Mouse (Mus musculus) forebrain, embryonic 13.5 days (tissue): ENCODE measurements at regions not wholly inside any gene's neighbourhood (a gene's known extent, or its start where the extent isn't known, plus 50 kb on each side); places are given as distances from the start of the nearest gene placed in this dataset.

Source experiments
- ATAC-seq: fragments of 200-750 bp; cut with Nextera tagmentation; 2 replicates; pipeline ENCODE4 v1.8.0; 2017
- H3K27ac ChIP-seq: fragments of 300-500 bp; sonication (generic); 2 replicates; pipeline ENCODE4 v1.5.1; 2015; ENCODE audit warnings: inconsistent platforms, mild to moderate bottlenecking, moderate library complexity
- H3K27me3 ChIP-seq: fragments of 300-500 bp; sonication (generic); 2 replicates; pipeline ENCODE4 v1.6.1; 2015; ENCODE audit warnings: mild to moderate bottlenecking, inconsistent platforms
- H3K36me3 ChIP-seq: fragments of 300-500 bp; sonication (generic); 2 replicates; pipeline ENCODE4 v1.6.1; 2015; ENCODE audit warnings: mild to moderate bottlenecking, inconsistent platforms; ENCODE audit not compliant: poor library complexity, severe bottlenecking
- H3K4me1 ChIP-seq: fragments of 300-500 bp; sonication (generic); 2 replicates; pipeline ENCODE4 v1.6.1; 2015; ENCODE audit warnings: inconsistent platforms
- H3K4me2 ChIP-seq: fragments of 300-500 bp; sonication (generic); 2 replicates; pipeline ENCODE4 v1.6.1; 2015; ENCODE audit warnings: inconsistent platforms, mild to moderate bottlenecking, moderate library complexity
- H3K4me3 ChIP-seq: fragments of 300-500 bp; sonication (generic); 2 replicates; pipeline ENCODE4 v1.5.1; 2015; ENCODE audit warnings: mild to moderate bottlenecking, inconsistent platforms
- H3K9ac ChIP-seq: fragments of 300-500 bp; sonication (generic); 2 replicates; pipeline ENCODE4 v1.6.1; 2015; ENCODE audit warnings: mild to moderate bottlenecking, inconsistent platforms
- H3K9me3 ChIP-seq: fragments of 300-500 bp; sonication (generic); replicated peaks from 2 replicates; pipeline ENCODE4 v1.6.1; 2016; ENCODE audit warnings: inconsistent platforms
- WGBS: fragments of 180-500 bp; shearing (Covaris S2); methylation state at CpG from one replicate; pipeline ENCODE4 v1.1.7; 2015; 5-methylcytosine and 5-hydroxymethylcytosine counted together

- no peaks in the 10 kb centered on the region for H3K9me3 ChIP-seq
- no peak for ATAC-seq
- H3K4me2 ChIP-seq, result no peak overlapping the region
- WGBS, result 92% methylated on average over 1 of the region's 1 CpGs
- no peaks in the 10 kb centered on the region for H3K36me3 ChIP-seq
- H3K27me3 ChIP-seq, result no peaks in the 10 kb centered on the region
- no peak overlapping the region for H3K4me3 ChIP-seq
- no peak overlapping the region for H3K27ac ChIP-seq
- H3K4me1 ChIP-seq, result 0 out of 2 replicates have a peak, but pooled peaks cover 3% of the 10 kb centered on the region
- no peak overlapping the region for H3K9ac ChIP-seq
These were observed 199.1 kb upstream of the Aldoart1 start for GRCm38 (mm10) chr4:73051511-73051910.

DNA sequence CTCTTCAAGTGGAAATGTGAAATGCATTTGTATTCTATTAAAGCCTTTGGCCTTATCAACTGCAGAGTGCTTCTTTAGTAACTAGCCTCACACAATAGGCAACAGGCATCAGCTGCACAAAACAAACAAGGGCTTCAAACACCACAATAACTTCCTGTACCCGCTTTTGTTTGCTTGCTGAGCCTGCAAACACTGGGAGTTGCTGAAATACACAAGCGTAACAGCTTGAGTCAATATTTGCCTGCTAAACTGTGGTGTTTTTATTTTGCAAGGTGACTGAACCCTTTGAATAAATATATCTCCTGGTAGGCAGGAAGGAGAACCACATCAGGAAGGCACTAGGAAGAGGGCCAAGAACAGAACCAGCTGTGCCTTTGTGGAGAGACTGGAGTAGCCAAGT is 195.4 kb upstream of the Aldoart1 start:
- Histone ChIP-seq H3K27me3 (no peaks in the 10 kb centered on the region), H3K9ac (no peak overlapping the region), H3K4me2 (no peak overlapping the region), H3K27ac (no peak overlapping the region), H3K36me3 (no peaks in the 10 kb centered on the region), H3K4me3 (no peak overlapping the region), H3K4me1 (0 out of 2 replicates have a peak, but pooled peaks cover 3% of the 10 kb centered on the region), H3K9me3 (no peaks in the 10 kb centered on the region)
- 42% methylated on average over 2 of the region's 2 CpGs for WGBS
- no peak for ATAC-seq

DNA sequence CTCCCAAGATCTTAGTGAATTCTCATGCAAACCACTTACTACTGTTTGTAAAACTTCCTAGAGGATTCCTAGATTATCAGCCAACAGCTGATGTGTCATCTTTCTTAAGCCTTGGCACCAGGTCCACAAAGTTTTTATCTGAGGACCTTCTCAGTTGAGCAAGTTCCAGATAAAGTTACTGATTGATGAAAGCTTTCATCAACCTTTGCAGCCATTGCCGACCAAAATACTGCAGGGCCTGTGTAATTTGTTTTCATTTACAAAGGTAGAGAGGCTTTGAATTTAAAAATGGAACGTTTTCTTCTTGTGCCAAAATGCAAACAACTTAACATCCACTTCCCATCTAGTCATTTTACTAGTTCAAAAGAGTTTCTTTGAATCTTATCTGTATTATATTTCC is 191.9 kb upstream of the Aldoart1 start:
- no peak overlapping the region for H3K4me3 ChIP-seq
- H3K4me1 ChIP-seq, result 0 out of 2 replicates have a peak, but pooled peaks cover 3% of the 10 kb centered on the region
- H3K9ac ChIP-seq, result no peak overlapping the region
- no peak for ATAC-seq
- H3K27me3 ChIP-seq, result no peaks in the 10 kb centered on the region
- no peaks in the 10 kb centered on the region for H3K9me3 ChIP-seq
- 35% methylated on average over 2 of the region's 2 CpGs for WGBS
- H3K4me2 ChIP-seq, result no peak overlapping the region
- H3K27ac ChIP-seq, result no peak overlapping the region
- H3K36me3 ChIP-seq, result no peaks in the 10 kb centered on the region

GRCm38 (mm10) chr4:73042672-73043071 is 190.2 kb upstream of the Aldoart1 start:
- ATAC-seq, result peak; percentile 36; the same call in 1 of the 2 replicates
- H3K4me3 ChIP-seq, result no peak overlapping the region
- H3K36me3 ChIP-seq, result no peaks in the 10 kb centered on the region
- WGBS, result 16% methylated on average over 2 of the region's 2 CpGs
- H3K9ac ChIP-seq, result no peak overlapping the region
- H3K4me2 ChIP-seq, result no peak overlapping the region
- H3K27ac ChIP-seq, result no peak overlapping the region
- no peaks in the 10 kb centered on the region for H3K27me3 ChIP-seq
- no peaks in the 10 kb centered on the region for H3K4me1 ChIP-seq
- H3K9me3 ChIP-seq, result no peaks in the 10 kb centered on the region

DNA sequence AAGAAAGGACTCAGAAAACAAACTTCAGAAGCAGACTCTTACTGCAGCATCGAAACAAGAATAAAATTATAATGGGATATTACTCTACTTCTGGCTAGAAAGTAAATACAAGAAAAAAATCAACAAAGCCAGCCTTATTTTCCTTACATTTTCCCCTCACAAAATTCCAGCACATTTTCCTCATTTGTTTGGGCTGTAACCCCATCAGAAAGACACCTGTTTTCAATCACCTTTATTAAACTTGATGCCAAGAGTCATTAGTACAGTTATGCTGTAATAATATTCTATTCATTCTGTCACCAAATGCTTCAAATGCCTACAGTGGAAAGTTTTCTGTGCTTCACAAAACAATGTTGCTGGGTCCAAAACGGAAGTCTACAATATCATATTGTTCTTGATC is 189.1 kb upstream of the Aldoart1 start:
- no peak overlapping the region for H3K4me2 ChIP-seq
- no peak overlapping the region for H3K9ac ChIP-seq
- no peaks in the 10 kb centered on the region for H3K36me3 ChIP-seq
- H3K4me3 ChIP-seq, result no peak overlapping the region
- no peaks in the 10 kb centered on the region for H3K4me1 ChIP-seq
- ATAC-seq, result no peak
- WGBS, result 88% methylated on average over 2 of the region's 2 CpGs
- H3K9me3 ChIP-seq, result no peaks in the 10 kb centered on the region
- H3K27me3 ChIP-seq, result no peaks in the 10 kb centered on the region
- H3K27ac ChIP-seq, result no peak overlapping the region

- Histone ChIP-seq H3K4me2 (no peak overlapping the region), H3K27ac (no peak overlapping the region), H3K9ac (no peak overlapping the region), H3K4me3 (no peak overlapping the region), H3K36me3 (no peaks in the 10 kb centered on the region), H3K4me1 (no peaks in the 10 kb centered on the region), H3K9me3 (no peaks in the 10 kb centered on the region), H3K27me3 (no peaks in the 10 kb centered on the region)
- 78% methylated on average over 1 of the region's 1 CpGs for WGBS
- no peak for ATAC-seq
These were observed 145.3 kb upstream of the Aldoart1 start for GRCm38 (mm10) chr4:72997686-72998085.

DNA sequence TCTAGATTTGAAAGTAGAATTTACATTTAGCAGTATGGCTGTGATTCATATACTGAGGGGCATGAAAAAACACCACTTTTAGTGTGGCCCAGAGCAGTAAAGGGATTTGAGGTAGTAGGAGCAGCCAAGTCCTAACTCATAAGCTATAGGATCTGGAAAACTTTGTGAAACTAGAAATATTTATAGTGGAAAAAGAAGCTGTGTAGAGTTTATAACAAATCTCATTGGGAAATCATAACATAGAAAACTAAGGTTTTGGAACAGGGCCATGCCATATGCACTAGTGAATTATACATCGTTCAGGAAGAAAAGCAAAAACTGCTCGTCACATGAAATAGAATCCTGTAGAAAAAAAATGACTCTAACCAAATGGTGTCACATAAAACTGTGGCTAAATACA is 143.7 kb upstream of the Aldoart1 start:
- Histone ChIP-seq H3K4me3 (no peak overlapping the region), H3K36me3 (no peaks in the 10 kb centered on the region), H3K9me3 (no peaks in the 10 kb centered on the region), H3K4me2 (no peak overlapping the region), H3K27me3 (no peaks in the 10 kb centered on the region), H3K27ac (no peak overlapping the region), H3K9ac (no peak overlapping the region), H3K4me1 (no peaks in the 10 kb centered on the region)
- peak; percentile 33; the same call in 1 of the 2 replicates for ATAC-seq
- WGBS, result 82% methylated on average over 2 of the region's 2 CpGs

GRCm38 (mm10) chr4:72946369-72946981 is 94.0 kb upstream of the Aldoart1 start:
- 84% methylated on average over 7 of the region's 7 CpGs for WGBS
- no peaks in the 10 kb centered on the region for H3K36me3 ChIP-seq

GRCm38 (mm10) chr4:72923396-72923795 is 71.0 kb upstream of the Aldoart1 start:
- 53% methylated on average over 3 of the region's 3 CpGs for WGBS
- H3K4me2 ChIP-seq, result no peak overlapping the region
- H3K4me3 ChIP-seq, result no peak overlapping the region
- 0 out of 2 replicates have a peak, but pooled peaks cover 5% of the 10 kb centered on the region for H3K4me1 ChIP-seq
- no peak overlapping the region for H3K9ac ChIP-seq
- no peaks in the 10 kb centered on the region for H3K27me3 ChIP-seq
- ATAC-seq, result no peak
- no peak overlapping the region for H3K27ac ChIP-seq
- H3K9me3 ChIP-seq, result no peaks in the 10 kb centered on the region
- H3K36me3 ChIP-seq, result no peaks in the 10 kb centered on the region

More at GRCm38 (mm10) chr4:72946369-72946981, 94.0 kb upstream of the Aldoart1 start:
- Histone ChIP-seq H3K4me3 (no peak overlapping the region), H3K4me1 (no peaks in the 10 kb centered on the region), H3K4me2 (no peak overlapping the region), H3K27me3 (no peaks in the 10 kb centered on the region), H3K9me3 (no peaks in the 10 kb centered on the region), H3K27ac (no peak overlapping the region), H3K9ac (no peak overlapping the region)
- no peak for ATAC-seq

DNA sequence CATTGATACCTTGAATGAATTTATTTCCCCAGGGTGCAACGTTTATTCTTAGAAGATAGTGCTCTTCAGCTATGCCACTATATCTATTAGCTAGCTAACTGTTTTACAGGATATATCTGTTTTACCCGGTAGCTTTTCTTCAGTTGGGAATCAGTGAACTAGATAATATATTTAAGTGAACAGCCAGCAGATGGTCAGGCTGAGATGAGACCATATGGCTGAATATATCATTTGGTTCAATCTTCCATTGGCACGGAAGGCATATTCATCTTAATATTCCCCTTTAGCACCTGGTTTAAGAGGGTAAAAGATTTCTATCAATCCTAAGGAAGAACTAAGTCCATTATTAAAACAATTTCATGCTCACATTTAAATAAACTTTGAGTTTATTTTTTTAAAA is 62.6 kb upstream of the Aldoart1 start:
- Histone ChIP-seq H3K9ac (no peak overlapping the region), H3K36me3 (no peaks in the 10 kb centered on the region), H3K4me3 (no peak overlapping the region), H3K9me3 (no peaks in the 10 kb centered on the region), H3K27me3 (no peaks in the 10 kb centered on the region), H3K4me2 (no peak overlapping the region), H3K27ac (no peak overlapping the region), H3K4me1 (no peaks in the 10 kb centered on the region)
- whole genome bisulfite sequencing, result 82% methylated on average over 3 of the region's 3 CpGs
- ATAC-seq, result no peak
